Mouse (Mus musculus): Measurements from ENCODE around the gene Topbp1. TPM values are rescaled to one million over a fixed set of nuclear protein-coding genes. Genes with fewer than 3 reads are reported as not detected.
"Not testable (repeated sequence)": the region's sequence is repeated elsewhere in the genome, so short reads cannot be mapped to it uniquely, and the experiment has no call there.

Gene Topbp1
- polyA plus RNA-seq, 1 experiment from 2014 or later: 103 TPM

DNA sequence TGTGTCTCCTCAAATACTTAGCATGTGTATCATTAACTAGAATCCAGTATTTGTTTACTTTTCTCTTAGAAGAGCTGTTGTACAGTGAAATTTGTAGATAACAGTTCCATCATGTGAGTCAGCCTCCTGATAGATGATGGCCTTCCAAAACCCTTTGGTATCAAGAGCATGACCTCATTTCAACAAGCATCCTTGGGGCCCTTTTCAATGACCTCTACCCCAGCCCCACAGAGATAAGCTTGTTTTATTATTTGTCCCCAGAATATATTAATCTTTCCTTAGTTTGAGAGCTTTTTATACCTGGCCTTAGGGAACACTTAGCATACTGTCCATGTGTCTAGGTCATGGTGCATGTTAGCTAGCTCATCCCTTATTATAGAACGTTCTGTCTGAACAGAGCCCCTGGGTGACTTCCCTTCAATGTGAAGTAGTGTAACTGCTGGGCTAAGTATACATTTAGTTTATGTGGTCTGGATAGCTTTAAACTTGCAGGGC, 43.0 kb downstream of the Topbp1 start:
- no peaks in the 10 kb centered on the region for H3K4me1 ChIP-seq (ENCODE audit: insufficient read depth)
- H3K9ac ChIP-seq: no peak overlapping the region
- H3K9me3 ChIP-seq (ENCODE audit: low read depth, low read length): no peaks in the 10 kb centered on the region
- H3K36me3 ChIP-seq (ENCODE audit: insufficient read depth): peaks cover 94% of the 10 kb centered on the region
- ATAC-seq (ENCODE audit: insufficient read depth): no peak
- 62% methylated on average over 1 of the region's 1 CpGs for WGBS
- DNase-seq: no peak
- TF ChIP-seq CTCF (IDR thresholded peaks at IDR 0.05; ENCODE audit: low read depth): no peak
- no peak overlapping the region for H3K27ac ChIP-seq (ENCODE audit: low read depth)
- H3K4me2 ChIP-seq: no peak overlapping the region
- no peak overlapping the region for H3K4me3 ChIP-seq (ENCODE audit: low read depth, low read length)
- no peaks in the 10 kb centered on the region for H3K27me3 ChIP-seq (ENCODE audit: insufficient read depth, low read length)

DNA sequence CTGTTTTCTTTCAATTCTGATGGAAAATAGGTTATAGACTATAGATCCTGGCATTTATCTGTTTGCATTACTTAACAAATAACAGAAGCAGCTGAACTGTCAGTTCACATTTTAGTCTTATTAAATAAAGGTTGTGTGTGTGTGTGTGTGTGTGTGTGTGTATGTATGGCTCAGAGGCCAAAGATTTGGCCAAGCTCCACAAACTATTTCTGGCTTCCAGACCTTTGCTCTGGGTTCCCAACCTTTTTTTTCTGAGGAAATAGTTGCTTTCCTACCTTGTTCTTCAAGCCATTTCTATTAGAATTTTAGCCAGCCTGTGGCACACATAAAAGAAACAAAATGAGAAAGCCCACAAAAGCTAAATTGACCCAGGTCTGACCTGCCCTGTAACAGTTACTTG, 43.8 kb downstream of the Topbp1 start:
- Histone ChIP-seq H3K4me1 (ENCODE audit: insufficient read depth) (no peaks in the 10 kb centered on the region), H3K4me3 (ENCODE audit: low read depth, low read length) (no peak overlapping the region), H3K4me2 (no peak overlapping the region), H3K9me3 (ENCODE audit: low read depth, low read length) (no peaks in the 10 kb centered on the region), H3K36me3 (ENCODE audit: insufficient read depth) (peaks cover 87% of the 10 kb centered on the region), H3K27me3 (ENCODE audit: insufficient read depth, low read length) (no peaks in the 10 kb centered on the region), H3K27ac (ENCODE audit: low read depth) (no peak overlapping the region), H3K9ac (no peak overlapping the region)
- ATAC-seq (ENCODE audit: insufficient read depth) (no peak), DNase-seq (no peak)
- TF ChIP-seq CTCF (IDR thresholded peaks at IDR 0.05; ENCODE audit: low read depth): no peak

DNA sequence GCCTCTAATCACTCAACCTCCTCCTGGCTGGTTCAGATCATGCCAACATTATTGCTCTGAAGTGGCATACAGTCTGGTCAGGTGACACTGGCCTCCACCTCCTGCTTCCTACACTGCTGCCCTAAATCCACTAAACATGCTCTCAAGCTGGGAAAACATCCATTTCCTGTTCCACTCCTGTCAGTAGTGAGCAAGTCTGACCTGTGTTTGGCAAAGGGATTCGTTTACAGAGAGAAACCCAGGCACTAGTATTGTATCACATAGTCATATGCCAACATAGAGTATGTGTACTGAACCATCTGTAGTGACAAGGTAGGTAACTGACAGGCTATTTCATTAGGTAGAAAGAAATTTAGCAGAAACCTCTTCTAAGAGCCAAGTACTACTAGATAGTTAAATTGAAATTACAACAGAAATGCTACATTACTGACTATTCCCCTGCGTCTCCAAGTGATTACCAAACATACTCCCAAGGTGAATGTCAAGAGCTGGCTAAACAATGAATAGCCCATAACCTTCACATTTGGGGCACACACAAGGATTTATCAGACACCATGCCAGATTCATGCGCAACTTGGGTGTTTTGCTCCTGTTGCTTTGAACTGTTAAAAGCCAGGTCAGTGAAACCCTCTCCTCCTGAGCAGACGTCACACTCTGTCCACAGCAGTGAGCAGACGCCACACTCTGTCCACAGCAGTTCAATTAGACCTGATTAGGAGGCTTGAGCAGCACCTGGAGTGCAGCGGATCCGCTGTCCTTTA, 48.7 kb downstream of the Topbp1 start:
- H3K9me3 ChIP-seq (ENCODE audit: low read depth, low read length); DNase-seq; H3K4me3 ChIP-seq (ENCODE audit: low read depth, low read length); H3K27ac ChIP-seq (ENCODE audit: low read depth); H3K27me3 ChIP-seq (ENCODE audit: insufficient read depth, low read length); ATAC-seq (ENCODE audit: insufficient read depth); H3K9ac ChIP-seq; H3K4me1 ChIP-seq (ENCODE audit: insufficient read depth); H3K4me2 ChIP-seq: not testable (repeated sequence)
- peaks cover 69% of the 10 kb centered on the region for H3K36me3 ChIP-seq (ENCODE audit: insufficient read depth)
- WGBS: 73% methylated on average over 6 of the region's 7 CpGs

DNA sequence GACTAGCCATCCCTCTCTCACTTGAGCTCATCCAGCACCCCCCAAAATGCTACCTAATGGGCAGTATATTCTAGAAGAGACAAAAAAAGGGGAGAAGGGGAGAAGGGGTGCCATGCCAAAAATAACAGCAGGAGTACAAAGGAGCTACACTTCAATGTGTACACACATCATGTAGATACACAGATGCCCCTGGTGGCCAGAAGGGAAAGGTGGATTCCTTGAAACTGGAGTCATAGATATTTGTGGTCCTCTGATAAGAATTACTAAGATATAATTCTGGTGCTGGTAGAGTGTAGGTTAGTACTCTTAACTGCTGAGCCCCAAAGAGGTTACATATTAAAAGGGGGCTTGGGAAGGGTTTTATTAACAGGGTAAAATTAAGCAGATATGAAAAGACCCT, 52.9 kb downstream of the Topbp1 start:
- no peak overlapping the region for H3K9ac ChIP-seq
- H3K36me3 ChIP-seq (ENCODE audit: insufficient read depth): peaks cover 60% of the 10 kb centered on the region
- DNase-seq (no peak), ATAC-seq (ENCODE audit: insufficient read depth) (no peak)
- H3K27me3 ChIP-seq (ENCODE audit: insufficient read depth, low read length): no peaks in the 10 kb centered on the region
- H3K27ac ChIP-seq (ENCODE audit: low read depth): no peak overlapping the region
- no peak overlapping the region for H3K4me3 ChIP-seq (ENCODE audit: low read depth, low read length)
- no peak overlapping the region for H3K4me2 ChIP-seq
- TF ChIP-seq CTCF (IDR thresholded peaks at IDR 0.05; ENCODE audit: low read depth): peak; percentile 46
- H3K4me1 ChIP-seq (ENCODE audit: insufficient read depth): no peaks in the 10 kb centered on the region
- H3K9me3 ChIP-seq (ENCODE audit: low read depth, low read length): no peaks in the 10 kb centered on the region

DNA sequence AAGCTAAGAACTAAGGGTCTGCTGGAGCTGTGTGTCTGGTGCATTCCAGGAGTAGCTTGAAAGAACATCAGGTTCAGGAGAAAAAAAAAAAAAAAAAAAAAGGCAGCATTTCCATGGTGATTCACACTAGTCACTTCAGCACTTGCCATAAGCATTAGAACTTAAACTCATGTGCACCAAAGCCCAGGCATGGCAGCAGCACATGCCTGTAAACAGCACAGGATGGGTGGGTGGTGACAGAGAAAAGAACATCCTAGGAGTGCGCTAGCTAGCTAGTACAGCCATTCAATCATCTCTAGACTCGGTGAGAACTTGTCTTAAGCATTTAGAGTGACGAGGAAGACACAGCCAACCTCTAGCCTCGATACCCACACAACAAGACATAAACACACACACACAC, 53.5 kb downstream of the Topbp1 start:
- ATAC-seq (ENCODE audit: insufficient read depth) (no peak), DNase-seq (no peak)
- TF ChIP-seq CTCF (IDR thresholded peaks at IDR 0.05; ENCODE audit: low read depth): no peak
- no peak overlapping the region for H3K9ac ChIP-seq
- 70% methylated on average over 4 of the region's 4 CpGs for WGBS
- no peaks in the 10 kb centered on the region for H3K27me3 ChIP-seq (ENCODE audit: insufficient read depth, low read length)
- H3K4me1 ChIP-seq (ENCODE audit: insufficient read depth): no peaks in the 10 kb centered on the region
- H3K36me3 ChIP-seq (ENCODE audit: insufficient read depth): peaks cover 67% of the 10 kb centered on the region
- H3K4me2 ChIP-seq: no peak overlapping the region
- no peak overlapping the region for H3K27ac ChIP-seq (ENCODE audit: low read depth)
- no peak overlapping the region for H3K4me3 ChIP-seq (ENCODE audit: low read depth, low read length)
- no peaks in the 10 kb centered on the region for H3K9me3 ChIP-seq (ENCODE audit: low read depth, low read length)

DNA sequence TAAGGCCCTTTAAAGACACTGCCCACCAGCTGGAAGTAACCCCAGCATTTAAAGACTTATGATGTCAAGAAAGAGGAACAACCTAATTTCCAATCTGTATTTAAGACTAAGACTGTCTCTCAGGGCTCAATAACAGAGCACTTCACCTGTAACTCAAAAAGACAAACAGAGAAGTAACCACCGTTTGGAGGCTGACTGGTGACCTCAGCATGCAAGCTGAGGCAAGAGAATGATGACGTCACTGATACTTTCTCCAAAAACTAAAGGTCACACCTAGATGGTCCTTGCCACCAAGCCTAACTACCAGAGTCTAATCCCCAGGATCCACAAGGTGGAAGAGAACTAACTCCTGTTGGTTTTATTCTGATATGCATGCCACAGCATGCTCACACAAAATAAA, 55.6 kb downstream of the Topbp1 start:
- Histone ChIP-seq H3K4me2 (no peak overlapping the region), H3K9ac (no peak overlapping the region), H3K27me3 (ENCODE audit: insufficient read depth, low read length) (no peaks in the 10 kb centered on the region), H3K9me3 (ENCODE audit: low read depth, low read length) (no peaks in the 10 kb centered on the region), H3K4me3 (ENCODE audit: low read depth, low read length) (no peak overlapping the region), H3K4me1 (ENCODE audit: insufficient read depth) (no peaks in the 10 kb centered on the region), H3K36me3 (ENCODE audit: insufficient read depth) (peaks cover 65% of the 10 kb centered on the region), H3K27ac (ENCODE audit: low read depth) (no peak overlapping the region)
- WGBS: 51% methylated on average over 2 of the region's 2 CpGs
- no peak for TF ChIP-seq CTCF (IDR thresholded peaks at IDR 0.05; ENCODE audit: low read depth)
- DNase-seq: no peak
- no peak for ATAC-seq (ENCODE audit: insufficient read depth)

DNA sequence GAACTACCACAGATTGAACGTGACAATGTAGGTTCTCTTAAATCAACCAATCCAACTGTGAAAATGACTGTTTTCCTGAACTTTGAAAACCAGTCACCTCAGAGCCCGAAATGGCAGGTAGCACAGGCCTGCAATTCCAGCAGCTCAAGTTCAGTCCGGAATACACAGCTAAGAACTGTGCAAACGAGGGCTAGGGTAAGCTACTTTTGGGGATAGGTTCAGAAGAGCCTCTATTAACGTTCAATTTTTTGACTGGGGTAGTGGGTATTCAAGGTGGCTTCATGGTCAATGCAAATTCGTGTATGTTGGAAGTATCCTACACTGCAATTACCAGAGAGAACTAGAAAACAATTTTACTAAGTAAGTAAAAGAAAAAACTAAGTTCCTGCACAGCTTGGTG, 58.1 kb downstream of the Topbp1 start:
- Histone ChIP-seq H3K9ac (peak overlapping the region; percentile 96), H3K36me3 (ENCODE audit: insufficient read depth) (peaks cover 44% of the 10 kb centered on the region), H3K4me3 (ENCODE audit: low read depth, low read length) (peak overlapping the region; percentile 93), H3K27ac (ENCODE audit: low read depth) (no peak overlapping the region), H3K4me2 (peak overlapping the region; percentile 67), H3K27me3 (ENCODE audit: insufficient read depth, low read length) (no peaks in the 10 kb centered on the region), H3K9me3 (ENCODE audit: low read depth, low read length) (no peaks in the 10 kb centered on the region), H3K4me1 (ENCODE audit: insufficient read depth) (peaks cover 10% of the 10 kb centered on the region)
- no peak for ATAC-seq (ENCODE audit: insufficient read depth)
- no peak for DNase-seq
- 55% methylated on average over 6 of the region's 6 CpGs for WGBS
- no peak for TF ChIP-seq CTCF (IDR thresholded peaks at IDR 0.05; ENCODE audit: low read depth)
